Mouse (Mus musculus) right cerebral cortex, postnatal 36 days (tissue): ENCODE results near the gene Tmco3.
A peak's percentile ranks its signal among the peaks of the same experiment; 100 is the strongest.

Source experiments
- DNase-seq, 2 experiments: peaks; one replicate each; pipeline ENCODE4 v3.0.0; 2022; ENCODE audit warnings: low spot score in 2 of 2, mixed read lengths in 1 of 2

The Tmco3 gene

DNA sequence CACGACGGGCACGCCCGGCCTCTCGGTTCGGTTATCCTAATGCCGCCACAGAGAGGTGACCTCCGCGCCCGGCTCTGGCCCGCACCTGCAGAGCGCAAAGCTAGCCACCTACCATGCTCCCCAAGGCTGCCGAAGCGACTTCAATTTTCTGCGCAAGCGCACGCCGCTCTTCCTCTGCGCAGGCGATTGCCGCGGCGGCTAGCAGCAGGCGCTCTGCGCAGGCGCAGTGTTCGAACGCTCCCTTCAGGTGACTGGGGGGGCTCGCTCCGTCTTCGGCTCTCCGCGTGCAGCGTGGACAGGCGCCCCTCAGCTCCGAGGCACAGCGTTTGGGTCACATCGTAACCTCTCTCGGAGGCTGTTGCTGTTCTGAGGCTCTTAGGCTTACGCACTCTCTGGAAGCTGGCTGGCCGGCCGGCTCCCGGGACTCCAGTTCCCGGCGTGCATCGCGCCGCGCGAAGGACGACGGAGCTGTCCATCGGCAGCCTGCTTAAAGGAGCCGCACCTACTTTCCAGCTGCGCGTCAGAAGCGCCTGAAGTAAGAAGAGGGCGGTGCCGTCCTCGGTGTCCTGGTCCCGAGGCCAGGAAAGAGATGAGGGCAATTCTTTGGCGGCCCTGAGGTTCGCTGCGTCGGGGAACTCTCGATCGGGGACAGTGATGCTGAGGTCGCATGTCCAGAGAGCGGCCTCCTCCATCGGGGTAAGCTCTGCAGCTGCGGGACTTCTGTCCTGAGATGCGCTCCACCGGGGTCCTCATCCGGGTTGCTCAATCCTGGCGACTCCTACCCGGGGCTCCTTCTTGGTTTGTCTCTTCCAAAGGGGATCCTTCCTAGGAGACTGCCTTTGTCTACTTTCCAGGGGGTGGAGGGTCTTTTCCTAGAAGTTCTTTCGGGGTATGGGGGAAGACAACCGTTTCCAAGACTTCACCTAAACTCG is at the start of gene Tmco3, which contains the start of gene Dcun1d2:
Gene Tmco3 (plus strand): TSS at position 499 of the 932 bp plus-strand sequence.
Gene Dcun1d2 (minus strand): TSS at position 440 of the 932 bp plus-strand sequence.
- peak; percentile 91 to 92 for DNase-seq

GRCm38 (mm10) chr8:13240055-13240454 is 47.9 kb upstream of the Tmco3 start:
- no peak for DNase-seq

- DNase-seq = no peak
Observed at GRCm38 (mm10) chr8:13240691-13241090, 47.3 kb upstream of the Tmco3 start.

DNA sequence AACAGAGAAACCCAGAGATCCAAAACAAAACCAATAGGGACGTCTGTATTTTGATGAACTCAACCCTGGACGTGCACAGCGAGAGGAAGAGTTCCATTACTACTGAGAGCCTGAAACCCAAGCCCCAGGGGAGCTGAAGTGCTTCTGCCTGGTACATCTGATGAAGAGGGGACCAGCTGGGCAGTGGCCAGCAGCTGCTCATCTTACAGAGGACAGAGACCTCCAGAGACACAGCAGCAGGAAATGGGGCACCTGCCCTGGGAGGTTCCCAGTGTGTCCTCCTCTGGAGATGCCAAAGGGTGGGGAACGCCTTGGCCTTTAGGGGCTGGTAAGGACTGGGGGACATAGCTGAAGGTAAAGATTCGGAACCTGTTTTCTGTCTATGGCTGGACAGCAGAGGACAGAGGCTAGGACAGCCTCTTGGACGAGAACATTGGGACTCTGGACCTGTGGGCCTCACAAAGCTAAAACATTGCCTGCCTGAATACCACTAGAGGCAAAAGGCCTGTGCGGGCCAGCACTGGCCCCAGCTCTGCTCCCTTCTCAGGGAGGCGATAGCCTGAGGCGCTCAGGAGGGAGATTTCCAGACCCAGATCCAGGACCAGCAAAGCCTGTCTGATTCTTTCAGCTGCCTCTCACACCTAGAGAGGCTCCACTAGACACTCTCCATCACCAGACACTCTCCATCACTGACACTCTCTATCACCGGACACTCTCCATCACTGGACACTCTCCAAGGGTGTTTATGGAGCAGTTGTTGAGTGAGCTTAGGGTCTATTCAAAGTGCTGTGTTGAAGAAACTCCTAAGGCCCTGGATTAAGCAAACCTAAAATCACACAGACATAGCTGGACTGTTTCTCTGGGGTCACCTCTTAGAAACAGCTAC is 44.8 kb upstream of the Tmco3 start:
- DNase-seq = no peak

DNA sequence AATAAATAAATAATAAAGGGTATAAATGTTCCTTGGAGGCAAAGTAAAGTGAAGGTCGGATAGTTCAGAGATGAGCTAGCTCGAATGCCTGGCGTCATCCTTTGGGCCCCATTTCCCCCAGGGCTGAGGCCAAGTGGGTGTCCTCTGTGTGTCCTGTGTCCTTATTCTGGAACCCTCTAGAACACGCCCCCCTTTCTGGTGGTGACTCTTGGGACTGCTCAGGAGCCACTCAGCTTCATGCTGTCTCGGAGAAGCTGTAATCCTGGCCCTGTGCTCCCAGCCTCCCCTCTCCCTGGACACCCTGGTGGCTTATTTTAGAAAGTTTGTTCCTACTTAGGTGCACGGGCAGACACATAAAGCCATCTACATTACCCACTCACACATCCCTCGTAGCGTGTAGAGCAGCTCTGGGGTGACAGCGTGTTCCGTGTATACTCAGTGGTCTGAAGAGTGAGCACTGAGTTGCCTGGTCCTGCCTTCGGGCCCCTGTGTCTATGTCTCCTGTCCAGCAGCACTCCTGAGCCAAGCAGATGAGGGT is 43.6 kb upstream of the Tmco3 start:
- no peak for DNase-seq

DNA sequence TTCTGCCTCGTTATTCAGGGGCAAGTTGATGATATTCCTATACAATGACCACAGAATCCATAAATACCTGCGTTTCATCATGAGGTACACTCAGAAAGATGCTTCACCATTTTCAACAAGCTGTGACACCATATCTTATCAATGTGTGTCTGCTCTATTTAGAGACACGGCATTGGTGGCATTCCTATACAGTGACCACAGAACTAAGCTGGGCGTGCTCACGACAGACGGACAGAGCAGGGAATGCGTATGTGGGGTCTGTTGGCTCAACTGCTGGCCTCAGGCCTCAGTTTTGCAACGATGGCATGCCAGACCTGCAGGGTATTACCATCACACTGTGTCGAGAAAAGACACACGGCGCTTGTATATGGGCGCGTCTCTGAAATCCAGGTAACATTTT is 35.2 kb upstream of the Tmco3 start:
- no peak for DNase-seq

DNA sequence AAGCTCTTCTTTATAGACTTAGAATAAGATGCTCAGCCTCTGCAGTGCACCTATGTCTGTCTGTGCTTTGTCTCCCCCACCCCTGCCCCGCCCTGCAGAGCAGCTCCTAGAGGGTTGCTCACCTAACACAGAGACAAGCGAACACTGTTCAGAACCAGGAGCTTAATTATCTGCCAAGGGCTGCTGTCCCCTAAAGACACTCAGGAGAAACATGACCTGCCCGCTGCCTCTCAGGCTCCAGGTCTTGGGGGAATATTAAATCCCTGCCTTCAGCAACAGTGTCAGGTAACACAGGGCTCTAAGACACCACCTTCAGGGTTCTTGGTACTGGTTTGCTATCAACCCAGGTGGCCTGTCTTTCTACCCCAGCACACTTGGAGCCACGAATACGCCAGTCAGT is 34.6 kb upstream of the Tmco3 start:
- no peak for DNase-seq

GRCm38 (mm10) chr8:13254019-13254418 is 34.0 kb upstream of the Tmco3 start, which contains the start of gene Adprhl1:
Adprhl1 (minus strand) TSS chr8:13254162.
- DNase-seq = peak; percentile 60 to 69

GRCm38 (mm10) chr8:13263376-13263775 is 24.6 kb upstream of the Tmco3 start:
- DNase-seq = no peak

DNA sequence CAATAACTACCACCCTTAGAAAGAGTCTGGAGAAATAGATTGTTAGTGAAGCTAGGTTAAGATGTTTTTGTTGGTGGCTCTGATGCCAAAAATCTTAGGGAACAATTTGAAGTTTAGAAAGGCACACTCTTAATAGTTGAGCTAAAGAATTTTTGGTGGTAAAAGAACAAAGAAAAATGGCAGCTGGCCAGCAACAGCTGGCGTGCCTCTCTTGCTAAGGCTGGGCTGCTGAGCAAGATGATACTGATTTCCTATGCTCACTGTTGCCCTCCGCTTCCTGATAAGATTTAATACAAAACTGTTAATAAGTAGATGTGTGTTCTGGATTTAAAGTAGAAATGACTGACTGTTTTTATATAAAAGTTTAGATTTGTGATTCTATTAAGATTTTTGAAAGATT is 20.4 kb upstream of the Tmco3 start:
- no peak for DNase-seq

- DNase-seq = no peak
Observed at GRCm38 (mm10) chr8:13272834-13273233, 15.2 kb upstream of the Tmco3 start.

DNA sequence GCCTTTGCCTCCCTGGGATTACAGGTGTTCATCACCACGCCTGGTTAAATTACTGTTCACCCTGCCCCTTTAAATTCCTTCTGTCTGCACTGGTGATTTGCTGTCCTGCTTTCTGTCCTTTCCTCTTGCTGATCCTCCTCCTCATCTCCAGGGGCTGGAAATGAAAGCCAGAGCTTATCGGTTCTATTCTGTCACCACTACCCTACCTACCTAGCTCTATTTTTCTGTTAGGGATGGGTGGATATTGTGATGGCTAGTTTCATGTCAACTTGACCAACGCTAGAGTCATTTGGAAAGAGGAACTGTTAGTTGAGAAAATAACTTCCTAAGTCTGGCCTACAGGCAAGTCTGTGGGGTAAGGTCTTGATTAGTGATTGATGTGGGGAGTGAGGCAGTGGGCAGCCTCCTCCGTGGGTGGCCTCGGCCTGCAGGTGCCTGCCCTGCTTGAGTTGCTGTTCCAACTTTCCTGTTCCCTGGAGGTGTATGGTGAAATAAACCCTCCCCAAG is 11.0 kb upstream of the Tmco3 start:
- no peak for DNase-seq

- no peak for DNase-seq
Observed at GRCm38 (mm10) chr8:13283200-13283599, 4.8 kb upstream of the Tmco3 start.

DNA sequence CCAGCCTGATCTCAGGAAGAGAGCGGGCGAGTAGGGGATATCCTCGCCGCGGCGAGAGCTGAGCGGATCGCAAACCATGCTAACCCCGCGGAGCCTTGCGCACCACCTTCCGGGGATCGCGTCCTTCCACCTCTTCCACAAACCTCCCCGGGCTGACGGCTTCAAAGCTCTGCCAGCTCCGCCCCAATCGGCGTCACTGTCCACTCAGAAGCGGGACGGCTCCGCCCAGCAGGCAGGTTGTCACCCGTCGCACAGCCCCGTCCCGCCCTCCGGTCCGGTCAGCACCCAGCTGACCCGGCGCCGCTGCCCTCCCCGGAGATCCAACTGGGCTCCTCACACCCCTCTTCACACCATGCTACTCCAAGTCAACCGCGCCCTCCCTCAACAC is 692 bp upstream of the Tmco3 start:
- peak; percentile 70 to 75 for DNase-seq

DNA sequence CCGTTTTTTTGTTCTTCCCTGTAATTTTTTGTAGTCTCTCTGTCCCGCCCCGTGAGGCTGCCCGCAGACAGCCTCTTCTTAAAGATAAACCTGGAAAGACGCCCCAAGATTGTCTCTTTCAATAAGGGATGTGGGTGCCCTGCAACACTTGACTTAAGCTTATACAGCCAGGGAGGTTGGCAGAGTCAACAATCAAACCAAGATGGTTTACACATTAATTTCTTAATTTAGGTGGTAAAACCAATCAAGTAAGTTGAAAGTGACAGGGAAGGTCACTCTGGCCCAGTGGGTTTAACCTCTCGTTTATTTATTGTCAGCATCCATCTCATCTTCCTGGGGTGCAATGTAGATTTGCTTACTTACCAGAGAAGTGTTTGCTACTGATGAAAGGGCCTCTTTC is 656 bp downstream of the Tmco3 start:
- DNase-seq = no peak

DNA sequence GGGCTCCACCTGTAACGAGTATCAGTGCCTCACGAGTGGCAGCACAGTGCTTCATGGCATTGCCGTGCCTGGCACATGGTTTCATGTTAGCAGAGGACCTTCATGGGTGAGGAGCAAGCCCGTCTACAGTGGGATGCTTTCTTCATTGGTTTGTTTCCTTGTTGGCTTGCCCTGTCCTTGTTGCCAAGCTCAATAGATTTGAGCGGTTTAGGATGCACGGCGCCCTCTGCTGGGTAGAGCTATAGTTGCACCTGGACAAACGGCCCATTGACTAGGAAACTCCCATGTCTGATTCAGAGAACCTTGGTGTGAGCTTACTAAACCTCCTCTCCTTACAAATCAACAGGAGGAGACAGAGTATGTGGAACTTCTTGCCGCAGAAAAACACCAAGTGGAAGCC is 4.4 kb downstream of the Tmco3 start:
- DNase-seq = peak; percentile 54 to 56

DNA sequence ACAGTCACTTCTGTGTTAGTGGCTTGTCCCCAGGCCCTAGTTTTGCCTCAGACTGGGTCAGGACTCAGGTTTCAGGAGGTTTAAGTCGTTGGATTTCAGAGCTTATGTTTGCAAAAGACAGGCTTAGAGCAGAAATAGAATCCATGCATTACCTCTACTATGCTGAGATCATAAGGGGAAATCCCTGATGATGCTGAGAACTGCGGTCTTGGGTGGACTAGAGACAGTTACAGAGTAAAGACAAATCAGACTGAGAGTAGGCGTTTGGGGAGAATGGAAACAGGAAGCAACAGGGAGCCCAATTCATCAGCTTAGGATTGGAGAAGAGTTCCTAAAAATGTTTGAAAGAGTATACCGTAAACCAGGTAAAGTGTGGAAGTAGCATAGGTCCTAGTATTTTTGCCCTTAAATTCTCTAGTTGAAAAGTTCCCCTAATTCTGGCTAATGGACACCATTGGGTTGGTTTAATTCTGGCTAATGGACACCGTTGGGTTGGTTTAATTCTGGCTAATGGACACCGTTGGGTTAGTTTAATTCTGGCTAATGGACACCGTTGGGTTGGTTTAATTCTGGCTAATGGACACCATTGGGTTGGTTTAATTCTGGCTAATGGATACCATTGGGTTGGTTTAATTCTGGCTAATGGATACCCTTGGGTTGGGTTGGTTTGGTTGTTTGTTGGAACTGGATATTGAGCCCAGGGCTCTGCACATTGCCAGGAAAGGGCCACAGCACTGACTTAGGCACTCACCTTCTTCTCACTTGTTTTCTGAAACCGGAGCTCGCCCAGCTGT is 5.9 kb downstream of the Tmco3 start:
- no peak for DNase-seq

DNA sequence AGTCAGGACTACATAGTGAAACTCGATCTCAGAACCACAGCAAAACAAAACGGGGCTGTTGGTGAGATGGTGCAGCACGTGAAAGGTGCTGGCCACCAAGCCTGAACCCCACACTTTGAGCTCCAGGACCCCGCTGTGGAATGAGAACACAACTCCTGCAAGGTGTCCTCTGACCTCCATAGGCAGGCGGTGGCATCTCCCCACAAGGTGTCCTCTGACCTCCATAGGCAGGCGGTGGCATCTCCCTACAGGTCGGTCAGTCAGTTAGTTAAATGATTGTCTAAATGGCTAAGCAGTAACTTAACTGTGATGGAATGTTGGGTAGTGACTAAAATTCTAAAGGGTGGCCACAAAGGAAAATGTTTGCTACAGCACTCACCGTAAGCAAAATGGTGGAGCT is 11.6 kb downstream of the Tmco3 start:
- no peak for DNase-seq

GRCm38 (mm10) chr8:13301036-13301435 is 13.0 kb downstream of the Tmco3 start:
- DNase-seq = no peak

DNA sequence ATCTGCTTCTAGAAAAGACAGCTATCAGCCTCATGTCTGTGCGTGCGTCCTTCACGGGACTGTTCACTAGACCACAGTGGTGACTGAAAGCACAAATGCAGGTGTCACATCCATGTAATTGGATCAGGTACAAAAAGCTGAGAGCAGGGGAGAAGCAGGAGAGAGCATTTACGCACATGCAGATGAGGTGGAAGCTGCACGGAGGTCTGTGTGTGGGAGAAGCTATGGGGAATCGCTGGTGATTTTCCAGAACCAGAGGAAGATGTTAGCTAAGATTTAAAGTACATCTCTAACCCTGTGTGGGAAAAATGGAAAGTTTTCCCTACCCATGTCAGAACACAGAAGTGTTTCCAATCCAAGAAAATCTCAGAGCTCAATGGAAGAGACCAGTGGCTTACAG is 17.5 kb downstream of the Tmco3 start:
- peak in 1 of 2 experiments; percentile 54 for DNase-seq

DNA sequence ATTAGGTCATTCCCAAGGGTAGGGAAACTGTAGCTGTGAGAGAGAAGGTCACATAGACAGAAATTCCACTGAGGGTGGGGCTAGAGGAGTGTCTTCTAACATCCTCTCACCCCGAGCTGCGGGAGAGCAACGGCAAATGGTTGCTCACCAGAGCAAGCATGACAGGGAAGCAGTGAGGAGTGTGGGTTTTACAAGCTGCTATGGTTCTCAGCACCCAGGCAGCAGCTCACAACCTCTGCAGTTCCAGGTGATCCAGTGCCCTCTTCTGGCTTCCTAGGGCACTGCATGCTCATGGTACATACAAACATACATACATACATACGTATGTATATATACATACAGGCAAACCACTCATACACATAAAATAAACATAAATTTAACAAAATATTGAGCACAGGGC is 17.9 kb downstream of the Tmco3 start:
- DNase-seq = no peak
